Mouse (Mus musculus): ENCODE data around the gene Rcc1l.

Rcc1l gene

GRCm38 (mm10) chr5:134176169-134176881, at the start of gene Rcc1l:
Rcc1l (minus strand) TSS chr5:134176774.
- DNase-seq (ENCODE audit: low spot score): peak; percentile 88

- DNase-seq (ENCODE audit: low spot score): no peak
These were observed 48.7 kb upstream of the Rcc1l start for GRCm38 (mm10) chr5:134225110-134225901.

- no peak for DNase-seq (ENCODE audit: low spot score)
These were observed 45.2 kb upstream of the Rcc1l start for GRCm38 (mm10) chr5:134221708-134222150.

- no peak for DNase-seq (ENCODE audit: low spot score)
These were observed 44.7 kb upstream of the Rcc1l start for GRCm38 (mm10) chr5:134221278-134221677.

GRCm38 (mm10) chr5:134217900-134218299, 41.3 kb upstream of the Rcc1l start:
- DNase-seq (ENCODE audit: low spot score): no peak

GRCm38 (mm10) chr5:134214021-134214806, 37.6 kb upstream of the Rcc1l start:
- DNase-seq (ENCODE audit: low spot score): no peak

GRCm38 (mm10) chr5:134209931-134210554, 33.5 kb upstream of the Rcc1l start:
- DNase-seq (ENCODE audit: low spot score): peak; percentile 74

GRCm38 (mm10) chr5:134206721-134207120, 30.1 kb upstream of the Rcc1l start:
- no peak for DNase-seq (ENCODE audit: low spot score)

- no peak for DNase-seq (ENCODE audit: low spot score)
These were observed 17.1 kb upstream of the Rcc1l start for GRCm38 (mm10) chr5:134193664-134194063.

GRCm38 (mm10) chr5:134188571-134188970, 12.0 kb upstream of the Rcc1l start:
- no peak for DNase-seq (ENCODE audit: low spot score)

- DNase-seq (ENCODE audit: low spot score): peak; percentile 67
These were observed 10.6 kb upstream of the Rcc1l start for GRCm38 (mm10) chr5:134186961-134187731.

- no peak for DNase-seq (ENCODE audit: low spot score)
These were observed 9.5 kb upstream of the Rcc1l start for GRCm38 (mm10) chr5:134186059-134186458.

- peak; percentile 99 for DNase-seq (ENCODE audit: low spot score)
These were observed 7.6 kb upstream of the Rcc1l start, which contains the start of gene Gtf2ird2 for GRCm38 (mm10) chr5:134183880-134184808. Gtf2ird2 (plus strand) TSS chr5:134184019.

GRCm38 (mm10) chr5:134183162-134183561, 6.6 kb upstream of the Rcc1l start:
- DNase-seq (ENCODE audit: low spot score): no peak

GRCm38 (mm10) chr5:134182735-134183134, 6.2 kb upstream of the Rcc1l start:
- DNase-seq (ENCODE audit: low spot score): peak; percentile 73

- DNase-seq (ENCODE audit: low spot score): no peak
These were observed 5.6 kb upstream of the Rcc1l start for GRCm38 (mm10) chr5:134182172-134182571.

- DNase-seq (ENCODE audit: low spot score): peak; percentile 83
These were observed 3.3 kb upstream of the Rcc1l start for GRCm38 (mm10) chr5:134179871-134180270.

- DNase-seq (ENCODE audit: low spot score): no peak
These were observed 2.0 kb upstream of the Rcc1l start for GRCm38 (mm10) chr5:134178536-134178935.

- no peak for DNase-seq (ENCODE audit: low spot score)
These were observed 878 bp downstream of the Rcc1l start for GRCm38 (mm10) chr5:134175696-134176095.

GRCm38 (mm10) chr5:134173206-134173605, 3.4 kb downstream of the Rcc1l start:
- no peak for DNase-seq (ENCODE audit: low spot score)
